Mouse (Mus musculus): Measurements from ENCODE around the gene Rabep1.
"Not testable (repeated sequence)": the region's sequence is repeated elsewhere in the genome, so short reads cannot be mapped to it uniquely, and the experiment has no call there.

Gene Rabep1

DNA sequence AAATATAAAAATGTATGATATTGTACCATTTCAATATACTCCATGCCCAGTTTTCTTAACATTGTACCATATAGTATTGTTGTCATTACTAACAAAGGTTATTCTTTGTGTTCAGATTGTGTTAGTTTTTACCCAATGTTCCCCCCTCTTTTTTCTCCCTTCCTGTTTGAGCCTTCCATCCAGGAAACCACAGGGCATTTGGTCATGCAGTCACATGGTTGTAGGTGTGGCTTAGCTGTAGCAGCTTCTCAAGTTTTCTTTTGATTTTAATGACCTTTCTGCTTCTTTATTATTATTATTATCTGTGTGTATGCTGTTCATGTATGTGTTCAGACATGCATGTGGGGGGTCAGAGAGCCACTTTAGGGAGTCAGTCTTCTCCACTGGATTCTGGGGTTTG, 47.0 kb downstream of the Rabep1 start:
- no peak for DNase-seq (ENCODE audit: low spot score)

DNA sequence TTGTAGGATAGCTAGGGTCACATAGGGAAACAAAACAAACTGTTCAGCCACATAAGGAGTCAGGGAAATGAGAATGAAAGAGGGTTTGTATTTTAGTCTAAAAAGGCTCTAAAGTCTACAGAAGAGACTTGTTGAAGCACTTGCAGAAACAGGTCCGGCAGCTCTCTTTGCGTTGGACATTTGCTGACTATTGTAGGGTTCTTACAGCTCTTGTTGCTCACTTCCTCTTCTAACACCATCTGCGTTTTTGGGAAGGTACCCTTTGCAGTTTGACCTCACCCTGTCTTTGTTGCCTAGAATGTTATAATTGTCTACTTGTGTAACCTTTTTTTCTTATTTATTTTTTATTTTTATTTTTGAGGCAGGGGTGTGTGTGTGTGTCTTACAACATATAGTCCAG, 53.1 kb downstream of the Rabep1 start:
- DNase-seq (ENCODE audit: low spot score), result no peak

DNA sequence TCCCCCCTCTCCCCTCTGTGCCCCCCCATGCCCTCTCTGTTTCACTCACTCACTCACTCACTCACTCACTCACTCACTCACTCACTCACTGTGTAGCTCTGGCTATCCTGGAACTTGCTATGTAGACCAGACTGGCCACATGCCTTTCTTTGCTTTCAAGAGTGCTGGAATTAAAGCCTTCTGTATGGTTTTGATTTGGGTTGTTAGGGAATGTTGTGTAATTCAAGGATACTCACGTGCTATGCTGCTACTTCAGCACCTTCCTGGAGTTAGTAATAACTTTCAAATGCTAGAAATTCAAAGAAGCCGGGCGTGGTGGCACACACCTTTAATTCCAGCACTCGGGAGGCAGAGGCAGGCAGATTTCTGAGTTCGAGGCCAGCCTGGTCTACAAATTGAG, 53.6 kb downstream of the Rabep1 start:
- not testable (repeated sequence) for DNase-seq (ENCODE audit: low spot score)

DNA sequence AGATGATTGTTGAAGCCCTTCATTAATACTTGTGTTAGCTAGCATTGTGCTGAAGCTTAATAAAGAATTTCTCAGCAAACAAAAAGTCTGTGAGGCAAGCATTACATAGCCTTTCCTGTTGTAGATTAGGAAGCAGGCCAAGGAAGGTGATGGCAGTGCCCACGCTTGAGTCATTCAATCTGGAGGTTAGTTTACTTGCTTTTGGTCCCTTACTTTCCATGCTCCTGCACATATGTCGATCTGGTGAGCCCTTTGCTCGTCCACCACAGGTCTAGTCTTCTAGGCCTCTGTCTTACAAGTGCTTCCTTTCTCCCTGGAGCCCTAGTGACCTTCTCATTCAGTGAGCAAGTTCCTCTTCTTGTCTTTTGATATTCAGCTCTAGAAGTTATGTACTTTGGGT, 62.1 kb downstream of the Rabep1 start:
- no peak for DNase-seq (ENCODE audit: low spot score)

DNA sequence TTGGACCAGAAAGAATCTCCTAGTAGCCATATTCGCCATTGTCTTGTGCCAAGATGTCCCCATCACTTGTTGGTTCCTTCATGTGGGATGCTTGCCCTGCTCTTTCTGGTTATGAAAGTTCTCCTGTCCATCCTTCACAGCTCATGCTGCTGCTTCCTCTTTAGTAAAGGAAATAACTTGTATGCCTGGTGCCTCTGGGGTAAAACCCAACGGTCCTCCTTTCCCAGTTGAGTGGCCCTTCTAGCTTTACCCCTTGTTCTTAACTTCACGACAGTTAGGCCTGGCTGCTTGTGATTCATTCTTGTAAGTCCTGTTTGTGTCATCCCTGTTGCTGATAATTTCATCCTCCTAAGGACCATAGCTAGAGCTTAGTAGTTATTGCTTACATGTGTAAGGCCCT, 66.7 kb downstream of the Rabep1 start:
- no peak for DNase-seq (ENCODE audit: low spot score)

DNA sequence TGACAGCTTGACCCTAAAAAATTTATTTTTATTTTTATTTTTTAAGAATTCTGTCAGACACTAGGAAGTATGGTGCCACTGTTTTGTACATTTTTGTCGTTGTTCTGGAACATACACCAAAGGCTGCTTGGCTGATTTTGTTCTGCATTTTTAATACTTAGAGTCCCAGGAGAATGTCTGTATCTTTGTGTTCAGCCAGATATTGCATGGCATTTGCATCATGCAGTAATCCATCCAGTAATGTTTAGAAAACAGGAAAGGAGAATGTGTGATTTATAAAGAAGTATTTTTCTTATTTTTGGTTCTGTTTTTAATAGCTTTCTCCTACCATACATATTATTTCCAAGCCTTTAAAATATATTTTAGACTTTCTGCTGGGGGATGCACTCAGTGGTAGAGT, 67.3 kb downstream of the Rabep1 start:
- no peak for DNase-seq (ENCODE audit: low spot score)

DNA sequence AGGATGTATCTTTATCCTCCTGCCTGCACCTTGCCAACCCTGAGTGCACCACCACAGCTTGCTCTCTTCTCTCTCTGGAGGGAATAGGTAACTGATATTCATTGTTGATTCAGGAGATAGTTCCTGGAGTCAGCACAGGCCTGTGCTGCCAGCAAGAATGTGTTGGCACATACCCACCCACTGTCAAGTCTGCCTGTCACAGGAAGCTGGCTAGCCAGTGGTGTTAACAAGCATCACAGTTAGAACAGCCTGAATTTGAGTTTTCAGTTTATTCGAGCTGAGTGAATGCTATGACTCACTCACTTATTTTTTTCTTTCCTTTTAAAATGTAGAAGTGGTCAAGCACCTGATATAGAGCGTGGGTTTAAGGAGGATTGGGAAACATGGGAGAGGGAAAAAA, 73.3 kb downstream of the Rabep1 start:
- DNase-seq (ENCODE audit: low spot score), result no peak

DNA sequence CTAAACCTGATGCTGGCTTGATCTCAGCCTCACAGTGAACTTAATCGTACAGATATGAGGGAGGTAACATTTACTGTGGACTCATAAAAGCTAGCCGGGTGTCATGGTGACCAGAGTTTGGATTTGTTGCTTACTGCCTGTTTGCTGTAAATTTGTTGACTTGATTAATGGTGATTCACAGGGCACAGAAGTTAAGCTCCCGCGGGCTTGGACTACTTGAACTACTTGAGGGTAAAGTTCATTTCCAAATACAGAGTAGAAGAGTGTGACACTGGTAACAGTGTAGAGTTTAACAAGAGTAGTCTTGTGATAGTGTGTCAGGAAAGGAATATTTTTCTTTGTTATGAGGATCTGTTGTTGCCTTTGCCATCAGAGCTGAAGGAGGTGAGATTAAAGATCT, 74.9 kb downstream of the Rabep1 start:
- no peak for DNase-seq (ENCODE audit: low spot score)

DNA sequence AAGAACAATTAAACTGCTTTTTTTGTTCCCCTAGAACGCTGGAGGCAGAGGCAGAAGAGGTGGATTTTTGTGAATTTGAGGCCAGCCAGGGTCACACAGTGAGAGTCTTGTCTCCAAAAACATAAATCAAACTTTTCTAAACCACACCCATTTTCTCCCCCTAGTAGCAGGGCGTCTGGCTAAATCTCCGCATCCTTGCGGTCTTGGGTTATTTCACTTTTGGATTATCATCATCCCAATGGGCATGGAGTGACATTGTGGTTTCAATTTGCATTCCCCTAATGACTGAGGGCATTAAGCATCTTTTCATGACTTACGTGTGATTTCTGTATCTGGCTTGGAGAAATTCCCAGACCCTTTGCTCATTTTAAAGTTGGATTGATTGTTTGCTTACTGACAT, 86.9 kb downstream of the Rabep1 start:
- no peak for DNase-seq (ENCODE audit: low spot score)

DNA sequence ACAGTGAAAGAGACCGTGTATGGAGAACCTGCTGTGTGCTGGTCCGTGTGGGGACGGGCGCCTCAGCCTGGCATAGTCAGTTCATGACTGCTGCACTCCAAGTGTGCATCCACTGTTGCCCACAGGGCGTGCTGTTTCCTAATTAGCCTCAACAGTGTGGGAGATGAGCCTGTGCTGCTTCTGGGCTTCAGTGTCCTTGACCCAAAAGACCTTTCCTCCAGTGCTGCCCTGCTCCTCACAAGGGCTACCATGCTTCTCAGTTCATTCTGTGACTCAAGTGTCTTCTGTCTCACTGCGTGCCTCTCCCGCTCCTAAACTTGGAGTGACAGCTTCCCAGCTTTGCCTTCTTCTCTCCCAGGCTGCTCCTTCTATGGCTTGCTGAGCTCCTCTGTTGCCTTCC, 90.7 kb downstream of the Rabep1 start:
- no peak for DNase-seq (ENCODE audit: low spot score)

DNA sequence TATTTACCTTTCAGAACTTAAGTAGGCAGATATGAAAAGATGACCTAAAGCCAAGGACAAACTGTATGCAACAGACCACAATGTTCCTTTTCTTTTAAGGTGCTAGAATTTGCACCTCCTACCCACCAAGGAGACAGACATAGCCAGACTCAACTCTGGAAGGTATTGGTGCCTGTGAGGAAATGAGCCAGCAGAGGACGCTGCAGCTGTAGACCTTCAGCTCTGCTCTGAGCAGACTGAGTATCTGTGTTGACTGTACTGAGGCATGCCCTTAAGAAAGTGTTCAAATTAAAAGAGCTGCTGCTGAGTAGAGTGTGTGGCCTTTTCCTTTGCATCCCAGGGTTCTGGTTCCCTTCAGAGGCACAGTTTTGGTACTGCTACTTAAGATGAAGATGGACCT, 98.0 kb downstream of the Rabep1 start:
- no peak for DNase-seq (ENCODE audit: low spot score)

DNA sequence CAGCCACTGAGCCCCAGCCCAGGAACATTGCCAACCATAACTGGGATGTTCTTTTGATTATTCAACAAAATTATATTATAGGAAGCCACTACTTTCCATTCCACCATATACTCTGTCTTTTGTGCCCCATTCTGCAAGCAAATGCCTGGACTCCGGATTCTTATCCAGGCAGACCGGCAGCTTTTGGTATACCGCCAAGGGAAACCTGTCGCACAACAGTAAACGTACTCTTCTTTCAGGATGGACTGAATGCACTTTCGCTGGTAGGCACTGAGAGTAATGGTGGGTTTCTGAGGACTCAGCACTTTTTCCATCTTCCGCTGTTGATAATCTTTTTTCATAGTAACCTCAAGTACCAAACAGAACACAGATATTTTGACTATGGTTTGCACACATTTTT, 99.1 kb downstream of the Rabep1 start:
- no peak for DNase-seq (ENCODE audit: low spot score)

DNA sequence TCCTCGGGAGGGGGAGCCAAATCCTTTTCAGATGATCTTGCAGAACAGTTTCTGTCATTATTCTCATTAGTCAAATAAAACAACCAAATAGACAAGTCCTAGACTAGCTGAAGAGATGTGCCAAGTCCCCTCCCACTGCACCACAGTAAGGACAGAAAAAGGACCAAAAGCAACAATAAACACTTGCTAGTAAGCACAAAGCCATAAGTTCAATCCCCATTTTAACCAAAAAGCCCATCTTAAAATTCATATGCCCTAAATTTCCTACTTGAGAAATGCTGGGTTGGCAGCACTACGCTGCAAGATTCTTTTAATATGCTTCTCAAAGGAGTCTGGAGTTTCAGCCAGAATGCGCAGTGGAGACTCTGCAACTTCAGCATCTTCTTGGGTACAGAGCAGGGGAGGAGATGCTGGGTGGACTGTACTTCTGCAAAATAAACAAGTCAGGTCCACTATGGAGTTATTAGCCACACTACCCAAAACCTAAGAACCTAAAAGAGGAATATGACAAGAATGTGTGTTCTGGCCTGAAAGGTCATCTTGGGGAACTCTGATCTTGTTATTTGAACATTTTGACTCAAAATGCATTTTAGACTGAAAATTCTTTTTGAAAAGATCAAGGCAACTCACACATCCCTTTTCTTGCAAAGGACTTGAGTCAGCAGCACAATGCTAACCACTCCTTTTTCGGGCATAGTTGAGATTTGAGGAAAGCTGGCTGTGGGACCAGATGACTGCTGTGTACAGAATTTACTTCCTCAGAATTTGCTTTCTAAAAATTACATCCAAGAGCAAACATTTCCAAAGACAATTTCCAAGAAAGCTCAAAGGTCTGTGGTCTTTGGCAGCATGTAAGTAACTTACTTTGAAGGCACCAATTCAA, 100.6 kb downstream of the Rabep1 start:
- DNase-seq (ENCODE audit: low spot score), result no peak

DNA sequence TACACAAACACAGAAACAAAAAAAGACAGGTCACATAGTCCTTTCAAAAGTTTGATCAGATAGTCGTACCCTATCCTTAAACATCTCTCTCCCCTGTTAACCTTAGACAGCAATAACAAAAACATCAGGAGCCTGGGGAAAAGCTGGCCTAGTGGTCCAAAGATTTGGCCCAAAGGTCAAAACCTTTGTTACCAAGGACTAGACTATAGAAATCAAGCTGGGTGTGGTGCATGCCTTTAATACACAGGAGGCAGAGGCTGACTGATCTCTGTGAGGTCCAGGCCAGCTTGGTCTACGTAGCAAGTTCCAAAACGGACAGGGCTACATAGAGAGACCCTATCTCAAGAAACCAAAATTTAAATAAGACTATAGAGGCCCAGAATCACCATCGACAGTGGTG, 110.1 kb downstream of the Rabep1 start:
- DNase-seq (ENCODE audit: low spot score), result no peak

DNA sequence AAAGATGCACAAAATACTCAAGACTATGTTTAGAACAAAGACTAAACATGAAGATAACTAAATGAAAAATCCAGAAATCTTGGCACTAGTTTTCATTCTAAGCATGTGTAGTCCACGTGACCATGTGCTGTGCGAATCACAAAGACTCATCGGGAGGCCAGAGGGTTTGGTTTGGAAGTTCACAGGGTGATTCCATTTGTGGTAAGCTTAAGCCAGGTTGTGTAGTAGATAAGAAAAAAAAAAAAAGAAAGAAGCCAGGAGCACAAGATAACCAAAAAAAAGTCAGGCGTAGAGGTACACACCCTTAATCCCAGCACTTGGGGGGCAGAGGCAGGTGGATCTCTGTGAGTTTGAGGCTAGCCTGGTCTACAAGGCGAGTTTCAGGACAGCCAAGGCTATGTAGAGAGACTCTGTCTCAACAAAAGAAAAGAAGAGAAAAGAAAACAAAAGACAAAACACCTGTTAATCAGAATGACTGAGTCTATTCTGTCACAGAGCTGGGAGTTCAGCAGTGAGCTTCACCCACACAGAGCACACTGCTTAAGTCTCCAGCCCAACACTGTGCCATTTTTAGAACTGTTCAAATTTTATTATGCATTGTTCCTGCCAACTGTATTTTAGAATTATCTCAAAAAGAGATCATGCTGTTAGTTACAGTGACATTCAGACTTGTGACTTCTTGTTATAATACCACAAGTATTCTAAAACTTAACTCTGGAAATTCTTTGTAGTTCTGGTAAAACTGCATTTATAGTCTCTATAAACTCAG, 116.4 kb downstream of the Rabep1 start:
- DNase-seq (ENCODE audit: low spot score), result no peak

DNA sequence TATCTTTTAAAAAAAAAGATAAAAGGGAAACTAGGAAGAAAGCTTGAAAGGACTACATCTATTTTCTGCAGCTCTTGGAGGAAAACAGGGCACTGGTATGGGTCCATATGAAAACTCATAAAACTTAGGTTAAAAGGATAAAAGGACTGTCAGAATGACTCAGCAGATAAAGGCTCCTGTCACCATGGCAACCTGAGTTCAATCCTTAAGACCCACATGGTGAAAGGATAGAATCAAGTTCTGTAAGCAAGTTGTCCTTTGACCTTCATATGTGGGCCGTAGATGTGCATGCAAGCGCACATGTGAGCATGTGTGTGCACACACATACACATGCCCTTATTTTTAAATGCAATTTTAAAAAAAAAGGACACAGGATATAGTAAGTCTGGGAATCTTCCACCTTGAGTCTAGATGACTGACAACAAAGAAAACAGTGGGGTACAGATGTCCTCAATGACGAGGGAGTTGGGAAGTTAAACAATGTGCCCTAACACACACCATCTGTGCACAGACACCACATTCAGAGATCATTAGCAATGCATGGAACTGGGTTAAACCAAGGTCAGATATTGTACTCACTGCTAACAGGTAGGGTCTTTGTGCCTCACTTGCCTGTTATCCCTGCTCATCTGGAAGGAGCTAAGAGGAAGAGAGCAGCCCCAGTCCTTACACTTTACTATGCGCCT, 119.8 kb downstream of the Rabep1 start:
- DNase-seq (ENCODE audit: low spot score), result no peak

DNA sequence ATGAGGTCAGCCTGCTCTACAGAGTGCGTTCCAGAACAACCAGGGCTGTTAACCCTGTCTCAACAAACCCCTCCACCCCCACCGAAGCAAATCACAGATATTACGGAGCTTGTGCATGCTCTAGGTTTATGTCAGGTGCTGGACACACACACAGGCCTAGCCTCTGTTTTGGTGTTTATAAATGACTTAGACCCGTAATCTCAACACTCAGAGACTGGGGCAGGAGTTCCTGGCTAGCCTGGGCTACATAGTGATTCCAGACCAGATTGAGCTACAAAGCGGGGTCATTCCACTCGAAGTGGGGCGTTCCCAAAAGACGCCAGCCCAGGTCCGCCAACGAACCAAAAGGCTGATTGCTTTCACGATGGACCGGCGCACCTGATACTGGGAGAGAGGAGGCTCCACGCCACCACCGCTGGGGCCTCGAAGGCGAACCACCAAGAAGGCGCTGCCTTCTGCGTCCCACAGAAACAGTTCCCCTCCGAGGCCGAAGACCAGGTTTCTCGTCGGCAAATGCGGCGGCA, 124.8 kb downstream of the Rabep1 start:
- DNase-seq (ENCODE audit: low spot score), result no peak

DNA sequence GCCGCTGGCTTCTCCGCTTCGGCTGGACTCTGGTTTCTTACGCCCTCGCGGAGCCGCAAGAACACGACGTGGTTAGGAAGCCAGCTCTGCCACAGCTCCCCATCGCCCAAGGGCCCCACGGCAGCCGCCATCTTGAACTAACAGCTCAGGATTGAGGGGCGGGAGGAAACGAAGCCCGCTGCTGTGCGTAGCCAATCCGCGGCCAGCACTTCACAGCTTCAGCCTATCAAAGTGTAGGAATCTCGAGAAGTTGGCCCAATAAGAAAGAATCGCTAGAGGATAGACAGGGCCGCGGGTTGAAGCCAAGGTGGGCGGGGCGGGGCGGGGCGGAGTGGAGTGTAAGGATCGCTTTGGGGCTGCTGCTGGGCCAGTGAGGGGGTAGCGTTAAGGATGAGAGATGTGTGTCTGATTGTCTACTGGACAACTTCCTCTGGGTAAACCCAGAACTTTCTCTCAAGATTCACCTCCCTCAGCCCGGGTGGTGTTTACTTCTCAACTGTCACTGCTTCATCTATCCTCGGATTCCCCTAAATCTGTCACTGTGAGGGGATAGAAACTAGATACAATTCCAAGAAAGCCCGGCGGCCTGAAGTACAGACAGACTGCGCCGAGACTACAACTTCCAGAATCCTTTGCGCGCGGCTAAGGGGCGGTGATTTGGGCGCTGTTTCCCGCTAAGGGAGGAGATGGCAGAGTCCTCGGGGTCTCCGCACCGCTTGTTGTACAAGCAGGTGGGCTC, 125.4 kb downstream of the Rabep1 start, which contains the start of the genes Nup88 and Rpain:
Gene Nup88 (minus strand): TSS at position 153 of the 739 bp plus-strand sequence.
Gene Rpain (plus strand): TSS at position 393 of the 739 bp plus-strand sequence.
- peak; percentile 71 for DNase-seq (ENCODE audit: low spot score)

DNA sequence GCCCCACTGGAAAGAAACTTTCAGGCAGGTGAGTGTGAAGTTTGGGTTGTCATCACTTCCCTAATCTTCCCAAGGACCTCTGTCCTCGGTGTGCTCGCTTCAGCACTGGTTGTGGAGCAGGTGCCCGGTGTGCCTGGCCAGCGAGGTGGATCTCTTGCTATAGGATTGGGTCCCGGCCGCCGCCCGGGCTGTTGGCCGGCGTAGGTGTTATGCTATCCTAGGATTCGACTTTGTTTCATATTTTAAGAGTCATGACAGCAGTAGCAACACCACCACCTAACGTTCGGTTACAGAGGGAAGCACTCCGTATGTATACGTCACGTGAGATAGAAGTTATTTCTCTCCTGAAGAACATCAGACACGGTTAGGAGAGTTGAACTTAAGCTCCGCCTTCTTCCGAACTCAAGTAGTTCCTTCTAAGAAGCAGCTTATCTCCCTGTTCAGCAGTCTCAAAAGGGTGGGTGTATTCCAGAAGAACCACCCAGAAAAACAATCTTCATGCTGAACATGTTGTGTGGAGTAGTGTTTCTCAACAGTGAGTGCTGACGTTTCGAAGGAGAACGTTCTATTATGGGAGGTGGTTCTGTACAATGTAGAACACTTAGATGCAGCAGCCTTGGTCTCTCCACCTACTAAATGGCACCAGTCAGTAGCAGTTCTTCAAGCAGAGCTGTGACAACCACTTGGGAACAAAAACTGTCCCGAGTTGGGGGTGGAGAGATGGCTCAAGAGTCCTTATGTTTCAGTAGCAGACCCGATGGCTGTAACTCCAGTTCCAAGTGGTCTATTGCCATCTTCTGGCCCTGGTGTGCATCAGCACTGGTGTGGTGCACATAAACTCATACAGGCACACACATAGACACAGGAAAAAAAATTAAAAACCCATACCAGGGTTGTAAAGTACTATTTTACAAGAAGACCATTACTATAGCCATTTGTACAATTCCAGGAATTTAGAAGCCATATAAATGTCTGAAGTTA, 126.3 kb downstream of the Rabep1 start:
- DNase-seq (ENCODE audit: low spot score), result no peak

DNA sequence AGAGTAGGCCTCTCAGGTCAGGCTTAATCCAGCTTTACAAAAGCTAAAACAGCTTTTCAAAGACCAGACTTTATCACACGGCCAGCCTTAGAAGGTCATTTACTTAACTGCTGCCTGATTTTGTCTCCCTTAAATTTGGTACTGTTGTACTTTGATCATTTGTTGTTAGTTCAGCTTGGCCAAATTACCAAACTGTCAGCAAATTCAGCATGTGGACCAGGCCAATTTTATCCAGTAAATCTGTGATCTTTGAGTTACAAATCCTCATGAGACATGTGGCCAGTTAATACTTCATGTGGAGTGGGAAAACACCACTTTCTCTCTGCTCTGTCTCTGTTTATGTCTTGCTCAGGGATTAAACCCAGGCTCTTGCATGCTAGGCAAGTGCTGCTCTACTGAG, 128.0 kb downstream of the Rabep1 start:
- DNase-seq (ENCODE audit: low spot score), result no peak

DNA sequence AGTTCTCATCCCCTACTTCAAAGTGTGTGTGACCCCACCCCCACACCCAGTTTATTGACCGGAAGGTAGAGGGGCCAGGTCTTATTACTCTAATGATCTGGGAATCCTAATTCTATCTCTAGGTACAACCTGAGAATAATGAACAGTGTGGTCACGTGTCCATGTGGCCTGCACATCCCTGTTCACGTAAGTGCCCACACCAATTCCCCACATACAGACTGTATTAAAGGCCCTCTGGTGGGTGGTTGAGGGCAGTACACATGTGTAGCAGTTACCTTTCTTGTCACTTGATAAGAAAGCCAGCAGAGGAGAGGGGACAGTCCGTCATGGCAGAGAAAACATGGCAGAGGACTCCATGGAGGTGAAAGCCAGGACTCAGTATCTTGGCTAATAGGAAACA, 129.4 kb downstream of the Rabep1 start:
- no peak for DNase-seq (ENCODE audit: low spot score)

All from ovary, postnatal 10 days (tissue).